Mouse (Mus musculus): ENCODE measurements around the gene Rnf186. TPM values are rescaled to one million over a fixed set of nuclear protein-coding genes. Genes with fewer than 3 reads are reported as not detected.

Rnf186 gene
- total RNA-seq, 1 experiment from 2014 or later = not detected

DNA sequence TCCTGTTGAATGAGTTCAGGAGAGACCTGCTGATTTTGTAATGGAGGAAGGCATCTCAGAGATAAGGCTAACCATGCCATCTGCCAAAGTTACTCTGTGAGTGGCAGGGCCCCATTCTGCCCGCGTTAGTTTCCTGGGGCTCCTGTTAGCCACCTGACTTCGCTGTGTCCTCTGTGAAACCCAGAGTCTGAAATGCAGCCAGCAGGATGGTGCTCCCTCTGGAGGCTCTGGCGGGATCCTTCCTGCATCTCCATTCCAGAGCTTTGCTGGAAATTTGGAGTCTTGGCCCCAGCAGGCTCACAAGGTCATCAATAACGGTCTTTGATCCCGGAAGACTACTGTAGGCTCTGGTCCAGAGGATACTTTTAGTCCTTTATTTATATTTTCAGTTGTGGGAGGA, 34.5 kb downstream of the Rnf186 start:
- no peak for ATAC-seq (ENCODE audit: extremely low read depth, insufficient number of reproducible peaks, low FRiP score, poor library complexity, severe bottlenecking)

DNA sequence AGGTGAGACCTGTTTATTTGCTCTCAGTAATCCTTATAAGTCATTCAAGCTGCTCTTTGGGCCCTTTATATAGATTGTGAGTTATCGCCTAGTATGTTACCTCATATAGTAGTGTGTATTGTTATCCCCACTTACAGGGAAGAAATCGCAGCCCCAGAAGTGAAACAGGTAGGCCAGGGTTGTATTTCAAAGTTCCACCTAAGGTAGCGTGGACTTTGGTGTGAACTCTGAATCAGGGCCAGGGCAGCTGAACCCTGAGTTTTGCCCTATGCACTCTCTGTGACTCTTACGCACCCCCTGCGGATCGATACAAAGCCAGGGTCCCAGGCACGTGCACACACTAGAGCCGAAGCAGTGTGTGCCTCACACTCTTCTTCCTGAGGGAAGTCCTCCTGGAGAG, 37.2 kb downstream of the Rnf186 start:
- ATAC-seq (ENCODE audit: extremely low read depth, insufficient number of reproducible peaks, low FRiP score, poor library complexity, severe bottlenecking) = no peak

DNA sequence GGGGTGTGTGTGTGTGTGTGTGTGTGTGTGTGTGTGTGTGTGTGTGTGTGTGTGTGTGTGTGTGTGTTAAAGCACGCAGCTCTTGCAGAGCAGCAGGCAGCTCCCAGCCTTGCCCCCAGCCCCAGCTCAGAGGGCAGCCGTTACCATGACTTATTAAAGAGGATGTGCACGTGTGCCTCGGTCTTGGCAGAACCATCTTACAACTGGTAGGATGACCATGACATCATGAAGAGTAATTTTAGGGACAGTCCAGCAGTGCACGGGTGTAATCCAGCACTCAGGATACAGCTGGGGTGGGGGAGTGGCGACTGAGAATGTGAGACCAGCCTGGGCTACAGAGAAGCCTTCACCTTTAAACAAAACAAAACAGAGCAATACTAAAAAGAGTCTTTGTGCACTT, 38.3 kb downstream of the Rnf186 start:
- ATAC-seq (ENCODE audit: extremely low read depth, insufficient number of reproducible peaks, low FRiP score, poor library complexity, severe bottlenecking) = no peak

DNA sequence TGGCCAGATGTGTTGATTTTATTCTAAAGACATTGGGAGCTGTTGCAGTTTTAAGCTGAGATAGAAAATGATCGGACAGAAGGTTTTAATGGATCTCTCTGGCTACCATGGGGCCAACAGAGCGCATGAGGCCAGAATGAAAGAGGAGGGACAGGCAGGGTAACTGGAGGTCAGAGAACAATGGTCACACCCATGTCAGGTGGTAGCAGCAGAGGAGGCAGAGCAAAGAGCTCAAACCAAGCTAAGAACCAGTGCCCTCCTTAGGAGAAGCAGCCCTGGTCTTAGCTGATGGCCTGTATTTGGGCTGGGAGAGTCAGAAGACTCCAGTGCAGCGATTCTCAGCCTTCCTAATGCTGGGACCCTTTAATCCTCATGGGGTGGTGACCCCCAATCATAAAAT, 40.4 kb downstream of the Rnf186 start:
- no peak for ATAC-seq (ENCODE audit: extremely low read depth, insufficient number of reproducible peaks, low FRiP score, poor library complexity, severe bottlenecking)

DNA sequence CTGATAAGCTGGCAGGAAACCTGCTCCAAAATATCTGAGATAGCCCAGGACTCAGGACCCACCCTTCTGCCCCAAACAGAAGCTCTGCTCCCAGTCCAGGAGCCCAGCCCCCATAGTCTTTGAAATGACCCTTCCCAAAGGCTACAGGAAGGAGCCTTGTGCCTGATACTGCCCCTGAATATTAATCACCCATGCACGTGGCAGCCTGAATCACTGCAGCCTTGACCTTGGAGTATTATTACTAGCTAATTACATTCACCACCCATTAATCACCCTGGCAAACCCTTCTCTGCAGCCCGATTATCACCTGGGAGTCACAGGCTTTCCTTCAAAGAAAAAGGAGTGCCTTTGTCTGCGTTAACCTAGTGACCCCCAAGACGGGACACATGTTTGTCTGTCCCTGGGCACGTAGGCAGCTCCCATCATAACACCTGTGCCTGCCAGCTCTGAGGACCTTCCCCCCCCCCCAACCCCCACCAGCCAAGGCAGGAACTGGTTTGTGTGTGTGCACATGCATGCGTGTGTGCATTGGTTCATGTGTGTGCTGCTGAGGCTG, 41.1 kb downstream of the Rnf186 start:
- no peak for ATAC-seq (ENCODE audit: extremely low read depth, insufficient number of reproducible peaks, low FRiP score, poor library complexity, severe bottlenecking)

DNA sequence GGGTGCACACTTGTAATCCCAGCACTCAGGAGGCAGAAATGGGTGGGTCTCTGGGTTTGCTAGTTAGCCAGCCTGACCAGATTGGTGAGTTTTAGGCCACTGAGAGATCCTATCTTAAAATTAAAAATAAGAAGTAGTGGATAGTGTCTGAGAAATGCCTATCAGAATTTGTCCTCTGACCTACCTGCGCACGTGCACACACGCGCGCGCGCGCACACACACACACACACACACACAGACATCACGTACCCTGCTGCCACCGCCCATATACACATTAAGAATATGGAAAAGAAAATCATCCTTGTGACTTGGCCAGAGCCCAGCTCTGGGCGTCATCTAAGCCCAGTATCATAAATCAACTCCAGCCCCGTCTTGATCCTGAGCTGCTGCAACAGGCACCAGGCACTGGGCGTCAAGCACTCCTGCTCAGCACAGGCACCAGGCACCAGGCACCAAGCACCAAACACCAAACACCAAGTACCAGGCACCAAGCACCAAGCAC, 44.3 kb downstream of the Rnf186 start:
- ATAC-seq (ENCODE audit: extremely low read depth, insufficient number of reproducible peaks, low FRiP score, poor library complexity, severe bottlenecking) = no peak

DNA sequence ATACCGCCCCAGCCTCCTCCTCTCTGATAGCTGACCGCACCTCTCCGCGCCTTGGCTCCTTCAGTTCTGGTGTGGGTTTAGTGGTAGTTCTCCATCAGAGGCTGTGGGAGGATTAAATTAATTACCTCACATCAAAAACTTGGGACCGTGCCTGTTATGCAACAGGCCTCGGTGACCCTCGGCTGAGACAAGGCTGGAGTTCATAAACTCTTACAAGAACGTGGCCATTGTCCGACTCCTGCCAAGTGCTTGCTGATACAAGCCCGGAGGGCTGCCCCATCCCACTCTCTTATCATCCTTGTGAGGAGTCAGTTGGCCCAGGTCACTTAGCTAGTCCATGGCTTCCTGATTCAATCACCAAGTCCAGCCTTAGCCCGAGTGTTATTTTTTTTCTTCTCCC, 46.4 kb downstream of the Rnf186 start:
- no peak for ATAC-seq (ENCODE audit: extremely low read depth, insufficient number of reproducible peaks, low FRiP score, poor library complexity, severe bottlenecking)

DNA sequence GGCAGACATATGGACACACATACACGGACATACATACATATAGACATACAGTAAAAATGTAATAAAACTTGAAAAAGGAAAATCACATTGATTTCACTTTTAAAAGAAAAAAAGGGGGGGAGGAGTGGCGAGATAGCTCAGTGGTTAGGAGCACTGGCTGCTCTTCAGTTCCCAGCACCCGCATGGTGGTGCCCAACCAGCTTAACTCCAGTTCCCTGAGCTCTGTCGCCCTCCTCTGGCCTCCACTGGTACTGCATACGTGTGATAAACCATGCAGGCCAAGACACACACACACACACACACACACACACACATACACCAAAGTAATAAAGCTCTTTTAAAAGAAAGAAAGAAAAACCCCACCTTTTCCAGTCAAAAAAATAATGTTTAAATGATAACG, 47.9 kb downstream of the Rnf186 start:
- no peak for ATAC-seq (ENCODE audit: extremely low read depth, insufficient number of reproducible peaks, low FRiP score, poor library complexity, severe bottlenecking)

Other genes starting within 250 kb of the Rnf186 start
- not detected in 2 replicates for gene Pla2g2c, start 242.3 kb upstream of the Rnf186 start, total RNA-seq (2017)
- gene Ubxn10, start 229.9 kb upstream of the Rnf186 start, total RNA-seq (2017) = not detected in 2 replicates
- gene Pla2g2f, start 209.5 kb upstream of the Rnf186 start, total RNA-seq (2017) = not detected in 2 replicates
- gene Pla2g2d, start 191.4 kb upstream of the Rnf186 start, total RNA-seq (2017) = not detected in 2 replicates
- gene Pla2g5, start 103.6 kb upstream of the Rnf186 start, total RNA-seq (2017) = not detected in 2 replicates
- gene Gm13030, start 93.1 kb upstream of the Rnf186 start, total RNA-seq (2017) = not detected in 2 replicates
- gene Pla2g2e, start 89.2 kb upstream of the Rnf186 start, total RNA-seq (2017) = not detected in 2 replicates
- 19.8 and 23.3 TPM in 2 replicates for gene Otud3, start 53.2 kb upstream of the Rnf186 start, total RNA-seq (2017)
- gene Tmco4, start 5.8 kb downstream of the Rnf186 start, total RNA-seq (2017) = 16.5 and 22.1 TPM in 2 replicates
- not detected in 2 replicates for gene Htr6, start 108.5 kb downstream of the Rnf186 start, total RNA-seq (2017)
- not detected in 2 replicates for gene Nbl1, start 125.9 kb downstream of the Rnf186 start, total RNA-seq (2017)
- gene Minos1, start 164.0 kb downstream of the Rnf186 start, total RNA-seq (2017) = 66.9 and 68.0 TPM in 2 replicates
- 169 and 180 TPM in 2 replicates for gene Capzb, start 225.8 kb downstream of the Rnf186 start, total RNA-seq (2017)